Mouse (Mus musculus) intestine, embryonic 14.5 days (tissue): Measurements from ENCODE around the gene Abl2. TPM values are rescaled to one million over a fixed set of nuclear protein-coding genes. Genes with fewer than 3 reads are reported as not detected.

Source experiments
- ATAC-seq: fragments of 200-750 bp; cut with Nextera tagmentation; replicated peaks from 2 replicates; pipeline ENCODE4 v1.8.0; 2017; ENCODE audit warnings: low read depth, moderate number of reproducible peaks, moderate TSS enrichment, moderate library complexity; ENCODE audit not compliant: low FRiP score, low TSS enrichment
- DNase-seq: peaks from one replicate; pipeline ENCODE4 v3.0.0-alpha.2; 2018; ENCODE audit warnings: low spot score
- H3K27ac ChIP-seq: fragments of 300-500 bp; sonication (generic); 2 replicates; pipeline ENCODE4 v1.5.1; 2014; ENCODE audit warnings: low read depth, mild to moderate bottlenecking, control low read depth
- H3K27me3 ChIP-seq: fragments of 300-500 bp; sonication (generic); replicated peaks from 2 replicates; pipeline ENCODE4 v1.6.1; 2014; ENCODE audit warnings: low read length, control low read depth; ENCODE audit not compliant: control insufficient read depth, insufficient read depth
- H3K36me3 ChIP-seq: fragments of 300-500 bp; sonication (generic); 2 replicates; pipeline ENCODE4 v1.6.1; 2014; ENCODE audit warnings: low read length, control low read depth; ENCODE audit not compliant: control insufficient read depth, insufficient read depth
- H3K4me1 ChIP-seq: fragments of 300-500 bp; sonication (generic); replicated peaks from 2 replicates; pipeline ENCODE4 v1.6.1; 2014; ENCODE audit warnings: low read length, control low read depth, mixed read lengths; ENCODE audit not compliant: control insufficient read depth, insufficient read depth
- H3K4me2 ChIP-seq: fragments of 300-500 bp; sonication (generic); 2 replicates; pipeline ENCODE4 v1.6.1; 2014; ENCODE audit warnings: low read length
- H3K4me3 ChIP-seq: fragments of 300-500 bp; sonication (generic); 2 replicates; pipeline ENCODE4 v1.5.1; 2014; ENCODE audit warnings: low read depth, low read length, control low read depth, mixed read lengths
- H3K9ac ChIP-seq: fragments of 300-500 bp; sonication (generic); 2 replicates; pipeline ENCODE4 v1.6.1; 2014; ENCODE audit warnings: mild to moderate bottlenecking, low read length
- H3K9me3 ChIP-seq: fragments of 300-500 bp; sonication (generic); 2 replicates; pipeline ENCODE4 v1.6.1; 2016; ENCODE audit warnings: low read length, control low read depth; ENCODE audit not compliant: control insufficient read depth
- WGBS: fragments of 180-500 bp; shearing (Covaris S2); extraction: QIAGEN DNeasy Blood & Tissue Kit; methylation state at CpG from one replicate; pipeline ENCODE4 v1.1.7; 2014; 5-methylcytosine and 5-hydroxymethylcytosine counted together
- polyA plus RNA-seq: library from polyadenylated mRNA; unstranded; fragments of >200 nt; fragmentation: Nextera tagmentation; extraction: Ambion mirVana; gene quantifications from 2 replicates; pipeline ENCODE4 v1.2.1, GENCODE M21; 2014

Gene Abl2
- polyA plus RNA-seq, 1 experiment from 2014 or later: 4.7 TPM

DNA sequence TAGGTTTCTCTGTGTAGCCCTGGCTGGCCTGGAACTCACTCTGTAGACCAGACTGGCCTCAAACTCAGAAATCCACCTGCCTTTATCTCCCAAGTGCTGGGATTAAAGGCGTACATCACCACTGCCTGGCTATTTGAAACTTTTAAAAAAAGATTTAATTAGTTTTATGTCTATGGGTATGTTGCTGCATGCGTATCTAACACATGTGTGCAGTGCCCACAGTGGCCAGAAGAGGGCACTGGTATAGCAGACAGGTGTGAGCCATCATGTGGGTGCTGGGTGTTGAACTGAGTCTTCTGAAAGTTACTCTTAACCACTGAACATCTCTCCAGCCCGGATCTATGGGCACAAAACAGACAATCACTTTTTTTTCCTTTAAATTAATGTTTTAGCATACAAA, 7.5 kb downstream of the Abl2 start:
- H3K27ac ChIP-seq: no peak overlapping the region
- ATAC-seq: no peak

DNA sequence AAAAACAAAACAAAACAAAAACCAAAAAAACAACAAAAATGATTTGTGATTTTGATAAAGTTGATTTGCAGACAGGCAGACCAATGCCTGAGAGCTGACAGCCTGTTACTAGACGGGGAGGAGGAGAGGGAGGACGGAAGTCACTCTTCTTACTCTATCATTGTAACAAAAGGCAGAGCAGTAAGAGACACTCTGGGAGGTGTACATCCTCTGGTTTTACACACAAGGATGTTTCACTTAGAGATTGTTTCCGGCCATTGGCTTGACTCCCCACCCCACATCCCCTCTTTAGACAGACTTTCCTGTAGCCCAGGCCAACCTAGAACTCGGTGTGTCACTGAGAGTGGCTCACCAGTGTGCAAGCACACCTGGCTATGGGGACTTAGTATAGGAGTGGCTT, 11.0 kb downstream of the Abl2 start:
- WGBS: 80% methylated on average over 4 of the region's 4 CpGs

More for the DNA sequence above, 7.5 kb downstream of the Abl2 start:
- Histone ChIP-seq H3K9me3 (no peaks in the 10 kb centered on the region), H3K4me1 (peaks cover 3% of the 10 kb centered on the region; the same call in 1 of the 2 replicates), H3K27me3 (no peaks in the 10 kb centered on the region), H3K4me2 (no peak overlapping the region), H3K36me3 (no peaks in the 10 kb centered on the region), H3K4me3 (no peak overlapping the region), H3K9ac (no peak overlapping the region)
- DNase-seq: no peak
- WGBS: 96% methylated on average over 3 of the region's 3 CpGs

DNA sequence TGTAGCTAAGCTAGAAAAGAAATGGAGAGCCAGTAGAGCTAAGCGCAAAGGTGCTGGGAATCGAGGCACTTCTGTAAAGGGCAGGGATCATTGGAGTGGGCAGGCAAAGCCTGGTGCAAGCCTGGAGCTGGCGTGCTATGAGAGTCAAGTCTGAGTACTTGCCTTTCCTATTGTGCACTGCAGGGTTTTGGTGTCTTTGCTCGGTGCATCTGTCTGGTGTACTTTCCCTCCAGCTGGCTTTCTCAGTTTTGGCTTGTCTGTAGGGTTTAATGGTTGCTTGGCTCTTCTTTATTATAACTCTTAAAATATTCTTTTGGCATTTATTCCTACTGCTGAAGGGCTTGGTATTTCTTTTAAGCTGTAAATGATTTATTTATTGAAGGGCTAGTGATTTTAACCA, 14.4 kb downstream of the Abl2 start:
- no peak for ATAC-seq
- H3K4me1 ChIP-seq: peaks cover 2% of the 10 kb centered on the region; the same call in 1 of the 2 replicates
- 77% methylated on average over 4 of the region's 4 CpGs for WGBS

More for the DNA sequence above, 11.0 kb downstream of the Abl2 start:
- H3K27ac ChIP-seq: no peak overlapping the region
- H3K4me2 ChIP-seq: no peak overlapping the region
- DNase-seq (no peak), ATAC-seq (no peak)
- H3K9me3 ChIP-seq: no peaks in the 10 kb centered on the region
- peaks cover 3% of the 10 kb centered on the region; the same call in 1 of the 2 replicates for H3K4me1 ChIP-seq
- H3K27me3 ChIP-seq: no peaks in the 10 kb centered on the region
- H3K36me3 ChIP-seq: no peaks in the 10 kb centered on the region
- no peak overlapping the region for H3K9ac ChIP-seq
- H3K4me3 ChIP-seq: no peak overlapping the region

DNA sequence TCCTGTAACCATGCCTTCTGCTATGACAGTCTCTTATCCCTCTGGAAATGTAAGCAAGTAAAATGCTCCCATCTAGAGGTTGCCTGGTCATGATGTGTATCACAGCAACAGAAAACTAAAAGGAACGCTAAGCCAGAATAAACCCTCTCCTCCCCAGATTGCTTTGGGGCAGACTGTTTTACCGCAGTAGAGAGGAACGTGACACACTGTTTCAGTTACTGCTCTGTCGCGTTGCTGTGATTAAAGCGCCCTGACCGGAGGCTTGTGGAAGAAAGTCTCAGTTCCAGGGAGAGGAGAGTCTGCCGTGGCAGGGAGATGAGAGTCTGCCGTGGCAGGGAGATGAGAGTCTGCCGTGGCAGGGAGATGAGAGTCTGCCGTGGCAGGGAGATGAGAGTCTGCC, 22.6 kb downstream of the Abl2 start:
- DNase-seq (no peak), ATAC-seq (no peak)
- Histone ChIP-seq H3K4me2 (no peak overlapping the region), H3K36me3 (no peaks in the 10 kb centered on the region), H3K4me1 (no peaks in the 10 kb centered on the region), H3K9ac (no peak overlapping the region), H3K9me3 (no peaks in the 10 kb centered on the region), H3K4me3 (no peak overlapping the region), H3K27me3 (no peaks in the 10 kb centered on the region), H3K27ac (no peak overlapping the region)
- 75% methylated on average over 11 of the region's 11 CpGs for WGBS

More for the DNA sequence above, 14.4 kb downstream of the Abl2 start:
- no peaks in the 10 kb centered on the region for H3K9me3 ChIP-seq
- H3K4me2 ChIP-seq: no peak overlapping the region
- no peaks in the 10 kb centered on the region for H3K36me3 ChIP-seq
- H3K4me3 ChIP-seq: no peak overlapping the region
- H3K27me3 ChIP-seq: no peaks in the 10 kb centered on the region
- no peak overlapping the region for H3K9ac ChIP-seq
- H3K27ac ChIP-seq: no peak overlapping the region
- DNase-seq: no peak

DNA sequence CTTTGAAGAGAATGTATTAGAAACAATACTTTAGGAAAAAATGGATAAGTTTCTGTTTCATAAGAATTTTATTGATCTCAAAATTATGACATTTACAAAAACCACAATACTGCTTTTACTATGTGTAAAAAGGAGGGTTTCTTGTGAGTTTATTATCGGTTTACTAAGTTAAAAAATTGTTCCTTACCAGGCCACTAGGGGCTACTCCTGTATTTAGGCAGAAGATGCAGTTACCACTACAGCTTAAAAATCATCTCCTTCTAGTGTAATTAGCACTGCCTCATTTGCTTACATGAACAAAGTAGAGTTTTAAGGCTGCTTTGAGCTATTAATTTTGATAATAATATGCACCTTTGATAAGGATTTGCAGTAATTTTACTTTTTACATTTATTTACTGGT, 25.6 kb downstream of the Abl2 start:
- DNase-seq: no peak

DNA sequence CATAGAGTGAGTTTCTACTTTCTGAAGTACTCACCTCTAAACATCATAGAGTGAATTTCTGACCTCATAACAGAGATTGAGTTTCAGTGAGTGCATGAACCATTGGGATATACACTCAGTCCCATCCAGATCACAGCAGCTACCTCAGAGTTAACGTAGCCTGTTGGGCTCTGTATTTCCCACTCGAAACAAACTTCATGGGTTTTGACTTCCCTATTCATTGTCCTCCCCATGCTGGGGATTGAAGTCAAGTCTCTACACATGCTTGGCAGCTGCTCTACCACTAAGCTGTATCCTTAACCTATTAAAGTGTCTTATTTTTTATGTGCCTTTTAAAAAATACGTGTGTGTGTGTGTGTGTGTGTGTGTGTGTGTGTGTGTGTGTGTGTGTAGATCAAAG, 26.9 kb downstream of the Abl2 start:
- no peaks in the 10 kb centered on the region for H3K36me3 ChIP-seq
- H3K4me1 ChIP-seq: no peaks in the 10 kb centered on the region; the same call in 1 of the 2 replicates
- WGBS: 79% methylated on average over 3 of the region's 3 CpGs
- ATAC-seq (no peak), DNase-seq (no peak)
- H3K9me3 ChIP-seq: no peaks in the 10 kb centered on the region
- H3K4me2 ChIP-seq: no peak overlapping the region
- no peak overlapping the region for H3K4me3 ChIP-seq
- H3K27ac ChIP-seq: no peak overlapping the region
- H3K9ac ChIP-seq: no peak overlapping the region
- H3K27me3 ChIP-seq: no peaks in the 10 kb centered on the region

More for the DNA sequence above, 25.6 kb downstream of the Abl2 start:
- H3K9me3 ChIP-seq: no peaks in the 10 kb centered on the region
- H3K27ac ChIP-seq: no peak overlapping the region
- no peaks in the 10 kb centered on the region for H3K27me3 ChIP-seq
- 68% methylated on average over 1 of the region's 1 CpGs for WGBS
- H3K4me3 ChIP-seq: no peak overlapping the region
- no peak for ATAC-seq
- H3K4me2 ChIP-seq: no peak overlapping the region
- no peaks in the 10 kb centered on the region for H3K4me1 ChIP-seq
- no peaks in the 10 kb centered on the region for H3K36me3 ChIP-seq
- H3K9ac ChIP-seq: no peak overlapping the region

DNA sequence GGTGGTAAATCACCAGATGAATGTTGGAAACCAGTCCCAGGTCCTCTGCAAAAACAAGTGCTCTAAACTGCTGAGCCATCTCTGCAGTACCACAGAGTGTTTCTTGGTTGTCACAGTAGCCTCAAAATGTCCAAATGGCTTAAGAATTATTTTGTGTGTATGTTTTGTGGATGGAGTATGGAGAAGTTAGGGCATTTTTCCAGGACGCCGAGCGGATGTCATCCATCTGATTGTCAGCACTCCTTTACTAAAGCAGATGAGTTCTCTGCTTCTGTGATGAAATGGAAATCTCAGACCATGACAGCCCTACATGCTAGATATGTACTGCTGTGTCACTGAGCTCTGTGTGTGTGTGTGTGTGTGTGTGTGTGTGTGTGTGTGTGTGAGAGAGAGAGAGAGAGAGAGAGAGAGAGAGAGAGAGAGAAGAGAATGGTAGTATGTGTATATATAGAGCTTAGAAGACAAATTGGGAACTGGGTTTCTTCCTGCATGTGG, 31.3 kb downstream of the Abl2 start:
- 72% methylated on average over 3 of the region's 3 CpGs for WGBS
- Histone ChIP-seq H3K27me3 (no peaks in the 10 kb centered on the region), H3K9ac (no peak overlapping the region), H3K9me3 (no peaks in the 10 kb centered on the region), H3K4me1 (no peaks in the 10 kb centered on the region; the same call in 1 of the 2 replicates), H3K4me3 (no peak overlapping the region), H3K27ac (no peak overlapping the region), H3K4me2 (no peak overlapping the region), H3K36me3 (no peaks in the 10 kb centered on the region)
- DNase-seq: no peak
- no peak for ATAC-seq

DNA sequence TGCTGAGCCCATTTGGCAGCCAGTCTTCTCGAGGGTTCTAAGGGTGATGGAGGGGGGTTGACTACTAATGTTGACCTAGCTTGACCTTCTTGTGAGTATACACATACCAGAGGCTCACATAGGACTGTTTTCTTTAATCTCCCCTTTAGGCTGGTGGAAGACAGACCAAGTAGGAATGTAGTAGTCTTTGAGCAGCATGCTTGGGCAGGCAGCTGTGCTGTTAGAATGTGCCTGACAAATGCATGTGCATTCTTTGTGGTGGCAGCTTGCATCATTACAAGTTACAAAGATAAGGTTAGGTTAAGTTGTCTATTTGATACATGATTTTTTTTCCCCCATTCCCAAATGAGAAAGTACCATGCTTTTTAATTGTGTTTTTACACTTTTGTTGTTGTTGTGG, 31.8 kb downstream of the Abl2 start:
- 13% methylated on average over 1 of the region's 1 CpGs for WGBS
- ATAC-seq (no peak), DNase-seq (no peak)

DNA sequence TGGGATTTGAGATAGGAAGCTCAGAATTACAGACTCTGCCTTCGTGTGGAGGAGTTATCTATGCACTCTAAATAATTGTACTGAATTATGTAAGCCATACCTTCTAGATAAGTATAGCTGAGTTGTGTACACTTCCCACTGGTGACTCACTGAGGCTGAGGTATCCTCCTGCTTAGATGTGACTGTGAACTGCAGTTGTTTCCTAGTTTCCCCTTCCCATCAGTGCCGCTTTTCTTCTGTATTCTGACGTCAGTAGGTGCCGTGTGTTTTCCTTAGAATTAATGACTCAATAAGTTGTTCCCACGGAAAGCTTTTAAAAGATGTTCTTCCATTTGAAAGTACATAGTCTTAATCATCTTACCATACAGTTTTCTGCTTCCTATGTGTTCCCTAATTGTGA, 34.7 kb downstream of the Abl2 start:
- WGBS: 80% methylated on average over 5 of the region's 5 CpGs
- no peak overlapping the region for H3K9ac ChIP-seq
- no peaks in the 10 kb centered on the region for H3K27me3 ChIP-seq
- no peak overlapping the region for H3K4me2 ChIP-seq
- H3K27ac ChIP-seq: no peak overlapping the region
- H3K4me1 ChIP-seq: no peaks in the 10 kb centered on the region; the same call in 1 of the 2 replicates
- H3K36me3 ChIP-seq: no peaks in the 10 kb centered on the region
- DNase-seq: no peak
- no peaks in the 10 kb centered on the region for H3K9me3 ChIP-seq
- ATAC-seq: no peak
- no peak overlapping the region for H3K4me3 ChIP-seq

More for the DNA sequence above, 31.8 kb downstream of the Abl2 start:
- no peak overlapping the region for H3K4me2 ChIP-seq
- no peaks in the 10 kb centered on the region for H3K9me3 ChIP-seq
- no peak overlapping the region for H3K4me3 ChIP-seq
- H3K4me1 ChIP-seq: no peaks in the 10 kb centered on the region; the same call in 1 of the 2 replicates
- H3K9ac ChIP-seq: no peak overlapping the region
- no peak overlapping the region for H3K27ac ChIP-seq
- no peaks in the 10 kb centered on the region for H3K27me3 ChIP-seq
- H3K36me3 ChIP-seq: no peaks in the 10 kb centered on the region
